Mouse (Mus musculus) kidney, postnatal 0 days (tissue): ENCODE measurements around the gene 4930558C23Rik. TPM values are rescaled to one million over a fixed set of nuclear protein-coding genes. Genes with fewer than 3 reads are reported as not detected.
"Not testable (repeated sequence)": the region's sequence is repeated elsewhere in the genome, so short reads cannot be mapped to it uniquely, and the experiment has no call there.

Experiments used
- ATAC-seq: fragments of 200-750 bp; cut with Nextera tagmentation; replicated peaks from 2 replicates; pipeline ENCODE4 v1.8.0; 2017; ENCODE audit warnings: low read depth, moderate number of reproducible peaks, moderate TSS enrichment, moderate library complexity; ENCODE audit not compliant: low FRiP score
- DNase-seq: peaks from one replicate; pipeline ENCODE4 v3.0.0-alpha.2; 2016; ENCODE audit warnings: low spot score
- H3K27ac ChIP-seq: fragments of 300-500 bp; sonication (generic); 2 replicates; pipeline ENCODE4 v1.5.1; 2014; ENCODE audit warnings: mild to moderate bottlenecking
- H3K27me3 ChIP-seq: fragments of 300-500 bp; sonication (generic); 2 replicates; pipeline ENCODE4 v1.6.1; 2014; ENCODE audit warnings: low read length, mixed read lengths; ENCODE audit not compliant: insufficient read depth
- H3K36me3 ChIP-seq: fragments of 300-500 bp; sonication (generic); 2 replicates; pipeline ENCODE4 v1.6.1; 2014; ENCODE audit warnings: low read length, mixed read lengths; ENCODE audit not compliant: insufficient read depth
- H3K4me1 ChIP-seq: fragments of 300-500 bp; sonication (generic); replicated peaks from 2 replicates; pipeline ENCODE4 v1.6.1; 2014; ENCODE audit warnings: antibody characterized with exemption, low read length, mixed read lengths; ENCODE audit not compliant: insufficient read depth
- H3K4me2 ChIP-seq: fragments of 300-500 bp; sonication (generic); 2 replicates; pipeline ENCODE4 v1.6.1; 2014; ENCODE audit warnings: mild to moderate bottlenecking, low read length, moderate library complexity, mixed read lengths
- H3K4me3 ChIP-seq: fragments of 300-500 bp; sonication (generic); replicated peaks from 2 replicates; pipeline ENCODE4 v1.5.1; 2014; ENCODE audit warnings: low read depth, low read length
- H3K9ac ChIP-seq: fragments of 300-500 bp; sonication (generic); 2 replicates; pipeline ENCODE4 v1.6.1; 2014; ENCODE audit warnings: low read depth, low read length
- H3K9me3 ChIP-seq: fragments of 300-500 bp; sonication (generic); replicated peaks from 2 replicates; pipeline ENCODE4 v1.6.1; 2016; ENCODE audit warnings: low read length, inconsistent platforms, mixed read lengths
- CTCF ChIP-seq: IDR thresholded peaks from 2 replicates; pipeline ENCODE4 v1.5.1; 2016; ENCODE audit warnings: antibody characterized with exemption, low read depth, mild to moderate bottlenecking, moderate library complexity
- WGBS: fragments of 180-500 bp; shearing (Covaris S2); extraction: QIAGEN DNeasy Blood & Tissue Kit; methylation state at CpG from one replicate; pipeline ENCODE4 v1.1.7; 2014; 5-methylcytosine and 5-hydroxymethylcytosine counted together
- polyA plus RNA-seq: library from polyadenylated mRNA; unstranded; fragments of >200 nt; fragmentation: Nextera tagmentation; extraction: Ambion mirVana; gene quantifications from 2 replicates; pipeline ENCODE4 v1.2.1, GENCODE M21; 2015

Gene 4930558C23Rik
- polyA plus RNA-seq, 1 experiment from 2014 or later = 0.22 TPM

DNA sequence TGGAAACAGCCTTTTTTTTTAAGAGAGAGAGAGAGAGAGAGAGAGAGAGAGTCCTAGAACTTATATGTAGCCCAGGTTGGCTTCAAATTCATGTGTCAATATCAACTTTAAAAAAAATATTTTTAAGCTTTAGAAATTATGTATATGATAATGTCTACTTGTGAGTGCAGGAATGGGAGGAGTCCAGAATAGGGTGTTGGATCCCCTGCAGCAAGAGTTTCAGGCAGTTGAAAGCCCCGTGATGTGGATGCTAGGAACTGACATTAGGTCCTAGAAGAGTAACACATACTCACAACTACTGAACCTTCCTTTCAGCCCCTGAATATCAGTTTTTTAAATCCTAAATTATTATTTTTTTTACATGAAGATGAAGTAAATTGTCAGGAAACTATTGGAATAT lies 32.9 kb upstream of the 4930558C23Rik start:
- WGBS = 51% methylated on average over 1 of the region's 1 CpGs
- H3K4me3 ChIP-seq = 0 out of 2 replicates have a peak overlapping the region, but pooled peaks have one; percentile 88
- no peak overlapping the region for H3K27ac ChIP-seq
- no peaks in the 10 kb centered on the region for H3K9me3 ChIP-seq
- no peaks in the 10 kb centered on the region for H3K4me1 ChIP-seq
- 0 out of 2 replicates have a peak, but pooled peaks cover 3% of the 10 kb centered on the region for H3K36me3 ChIP-seq
- H3K4me2 ChIP-seq = peak overlapping the region; percentile 57
- ATAC-seq (no peak), DNase-seq (no peak)
- H3K9ac ChIP-seq = no peak overlapping the region
- TF ChIP-seq CTCF = no peak
- H3K27me3 ChIP-seq = no peaks in the 10 kb centered on the region

GRCm38 (mm10) chr3:95434983-95435370 lies 32.3 kb upstream of the 4930558C23Rik start:
- no peak for DNase-seq
- peak overlapping the region; percentile 88 for H3K27ac ChIP-seq
- 0% methylated on average over 7 of the region's 7 CpGs for WGBS
- H3K9ac ChIP-seq = peak overlapping the region; percentile 81
- H3K4me2 ChIP-seq = peak overlapping the region; percentile 57
- H3K9me3 ChIP-seq = no peaks in the 10 kb centered on the region
- 0 out of 2 replicates have a peak, but pooled peaks cover 3% of the 10 kb centered on the region for H3K36me3 ChIP-seq
- TF ChIP-seq CTCF = no peak
- peak overlapping the region; percentile 88 for H3K4me3 ChIP-seq
- H3K27me3 ChIP-seq = no peaks in the 10 kb centered on the region
- ATAC-seq = no peak
- H3K4me1 ChIP-seq = no peaks in the 10 kb centered on the region

DNA sequence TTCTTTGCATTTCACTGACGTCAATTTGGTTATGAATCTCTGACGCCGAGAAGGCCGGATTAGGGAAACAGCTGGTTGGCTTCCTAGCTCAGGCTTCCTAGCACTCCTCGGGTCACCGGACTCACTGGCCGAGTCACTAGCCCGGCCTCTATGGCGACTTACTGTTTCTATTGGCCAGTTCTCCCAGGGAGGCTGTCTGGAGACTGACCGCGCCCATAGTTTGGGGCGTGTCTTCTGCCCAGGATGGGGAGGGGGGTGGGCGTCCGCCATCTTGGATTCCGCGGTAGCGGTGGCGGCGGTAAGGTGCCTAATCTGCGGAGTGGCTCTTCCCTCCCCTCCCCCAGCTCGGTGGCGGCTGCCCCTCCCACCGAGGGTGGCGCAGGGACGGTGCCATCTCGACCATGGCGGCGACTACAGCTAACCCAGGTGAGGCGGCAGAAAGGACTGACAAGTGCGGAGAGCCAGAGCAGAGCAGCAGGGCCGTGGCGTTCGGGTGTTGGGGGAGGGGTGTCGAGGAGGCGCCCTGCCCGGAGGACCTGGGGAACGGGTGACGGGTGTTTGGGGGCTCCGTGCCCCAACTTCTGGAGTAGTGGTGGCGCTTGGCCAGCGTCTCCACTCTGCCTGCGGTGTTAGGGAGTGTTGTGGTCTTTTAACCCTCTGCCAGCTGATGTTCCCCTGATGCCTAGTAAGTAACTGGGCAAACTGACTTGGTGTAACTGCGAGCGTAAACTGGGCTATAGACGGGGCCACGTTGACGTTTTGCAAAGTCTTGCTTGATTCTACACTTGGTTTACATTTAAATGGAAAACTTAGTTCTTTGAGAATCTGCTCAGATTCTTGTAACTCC lies 31.7 kb upstream of the 4930558C23Rik start, which contains the start of gene Arnt:
Gene Arnt, plus strand, starts transcription at position 253 of the 847 bp plus-strand sequence.
- H3K4me3 ChIP-seq = peak within 1 kb of the TSS; percentile 88
- H3K36me3 ChIP-seq = 0 out of 2 replicates have a peak, but pooled peaks cover 3% of the 10 kb centered on the region
- WGBS = 1% methylated on average over 46 of the region's 47 CpGs
- no peaks in the 10 kb centered on the region for H3K4me1 ChIP-seq
- peak within 1 kb of the TSS; percentile 57 for H3K4me2 ChIP-seq
- TF ChIP-seq CTCF = no peak
- H3K9ac ChIP-seq = peak within 1 kb of the TSS; percentile 81
- ATAC-seq (peak; percentile 100), DNase-seq (peak; percentile 99)
- peak within 1 kb of the TSS; percentile 88 for H3K27ac ChIP-seq
- H3K9me3 ChIP-seq = no peaks in the 10 kb centered on the region
- H3K27me3 ChIP-seq = no peaks in the 10 kb centered on the region

GRCm38 (mm10) chr3:95433301-95433915 lies 30.8 kb upstream of the 4930558C23Rik start:
- DNase-seq (peak; percentile 24), ATAC-seq (no peak)
- Histone ChIP-seq H3K27me3 (no peaks in the 10 kb centered on the region), H3K9me3 (no peaks in the 10 kb centered on the region), H3K9ac (0 out of 2 replicates have a peak overlapping the region, but pooled peaks have one; percentile 47), H3K27ac (peak overlapping the region; percentile 77), H3K36me3 (0 out of 2 replicates have a peak, but pooled peaks cover 3% of the 10 kb centered on the region), H3K4me3 (peak overlapping the region; percentile 88), H3K4me1 (no peaks in the 10 kb centered on the region), H3K4me2 (peak overlapping the region; percentile 57)
- WGBS = 73% methylated on average over 10 of the region's 10 CpGs
- no peak for TF ChIP-seq CTCF

GRCm38 (mm10) chr3:95428423-95428822 lies 25.8 kb upstream of the 4930558C23Rik start:
- H3K9me3 ChIP-seq, H3K27ac ChIP-seq, H3K4me2 ChIP-seq, H3K27me3 ChIP-seq, DNase-seq, H3K4me3 ChIP-seq, ATAC-seq, H3K36me3 ChIP-seq, H3K9ac ChIP-seq, H3K4me1 ChIP-seq: not testable (repeated sequence)
- 81% methylated on average over 3 of the region's 11 CpGs for WGBS

DNA sequence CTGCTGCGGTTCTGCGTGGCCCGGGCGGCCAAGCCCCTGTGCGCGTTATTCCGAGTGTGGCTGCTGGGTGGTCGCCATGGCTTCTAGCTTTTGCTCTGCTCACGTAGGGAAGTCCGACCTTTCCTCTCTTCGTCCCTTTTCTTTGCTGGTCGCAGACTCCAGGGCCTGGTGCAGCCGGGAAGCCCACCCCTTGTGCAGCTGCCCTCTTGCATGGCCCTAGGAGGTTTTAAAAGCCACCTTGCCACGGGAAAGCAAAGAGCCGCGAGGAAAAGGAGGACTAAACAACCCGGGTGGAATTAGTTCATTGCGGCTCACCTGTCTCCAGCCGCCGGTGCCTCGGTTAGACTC lies 25.2 kb upstream of the 4930558C23Rik start:
- Histone ChIP-seq H3K4me2 (peak overlapping the region; percentile 48), H3K4me3 (0 out of 2 replicates have a peak overlapping the region, but pooled peaks have one; percentile 20)
- not testable (repeated sequence) for ATAC-seq, H3K36me3 ChIP-seq, H3K9me3 ChIP-seq, H3K9ac ChIP-seq, H3K27ac ChIP-seq, H3K4me1 ChIP-seq, DNase-seq, H3K27me3 ChIP-seq
- WGBS = 32% methylated on average over 10 of the region's 21 CpGs

DNA sequence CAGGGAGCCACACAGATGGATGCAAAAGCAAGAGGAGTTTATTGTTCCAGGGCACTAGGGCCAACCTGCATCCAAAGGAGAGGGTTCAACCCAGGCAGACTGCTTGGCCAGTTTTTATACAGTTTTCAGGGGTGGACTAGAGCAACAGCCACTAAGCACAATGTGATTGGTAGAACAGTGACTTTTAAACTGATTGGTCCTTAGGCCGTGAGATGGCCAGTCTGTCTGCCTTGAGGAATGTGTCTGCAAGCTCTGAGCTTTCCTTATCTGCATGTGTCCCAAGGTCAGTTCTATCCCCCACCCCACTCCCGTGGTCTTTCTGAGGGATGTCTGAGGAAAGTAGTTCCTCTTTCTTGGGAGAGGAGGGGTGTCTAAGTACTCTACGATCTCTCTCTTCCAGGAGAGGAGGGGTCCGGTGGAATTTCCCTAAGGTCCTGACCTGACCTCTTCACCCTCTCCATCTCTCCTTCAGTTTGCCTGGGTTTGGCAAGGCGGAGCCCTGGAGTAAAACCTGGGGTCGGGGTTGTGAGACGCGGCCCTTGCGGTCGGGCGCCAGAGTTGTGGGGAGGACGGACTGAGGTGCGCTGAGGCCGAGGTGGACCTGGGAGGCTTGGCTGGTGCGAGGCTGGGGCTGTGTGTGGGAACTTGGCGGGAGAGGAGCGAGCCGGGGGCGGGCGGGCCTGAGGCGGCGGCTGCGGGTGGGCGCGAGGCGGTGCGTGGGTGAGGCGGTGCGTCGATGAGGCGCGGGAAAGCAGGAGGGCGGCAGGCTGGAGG lies 24.7 kb upstream of the 4930558C23Rik start:
- DNase-seq, H3K9me3 ChIP-seq, H3K27ac ChIP-seq, H3K9ac ChIP-seq, H3K27me3 ChIP-seq, H3K4me1 ChIP-seq, H3K36me3 ChIP-seq, ATAC-seq: not testable (repeated sequence)
- peak overlapping the region; percentile 48 for H3K4me2 ChIP-seq
- WGBS = 52% methylated on average over 5 of the region's 33 CpGs
- H3K4me3 ChIP-seq = 0 out of 2 replicates have a peak overlapping the region, but pooled peaks have one; percentile 20

- WGBS = 88% methylated on average over 5 of the region's 5 CpGs
- H3K27me3 ChIP-seq, ATAC-seq: not testable (repeated sequence)
Measured at GRCm38 (mm10) chr3:95426476-95426875, 23.8 kb upstream of the 4930558C23Rik start.

More at GRCm38 (mm10) chr3:95426476-95426875, 23.8 kb upstream of the 4930558C23Rik start:
- H3K36me3 ChIP-seq, H3K9ac ChIP-seq, H3K4me3 ChIP-seq, H3K9me3 ChIP-seq, H3K4me2 ChIP-seq, DNase-seq, H3K27ac ChIP-seq, H3K4me1 ChIP-seq: not testable (repeated sequence)
